20 mouse cellular contexts compared by ENCODE assay signal in the genomic region with DNA sequence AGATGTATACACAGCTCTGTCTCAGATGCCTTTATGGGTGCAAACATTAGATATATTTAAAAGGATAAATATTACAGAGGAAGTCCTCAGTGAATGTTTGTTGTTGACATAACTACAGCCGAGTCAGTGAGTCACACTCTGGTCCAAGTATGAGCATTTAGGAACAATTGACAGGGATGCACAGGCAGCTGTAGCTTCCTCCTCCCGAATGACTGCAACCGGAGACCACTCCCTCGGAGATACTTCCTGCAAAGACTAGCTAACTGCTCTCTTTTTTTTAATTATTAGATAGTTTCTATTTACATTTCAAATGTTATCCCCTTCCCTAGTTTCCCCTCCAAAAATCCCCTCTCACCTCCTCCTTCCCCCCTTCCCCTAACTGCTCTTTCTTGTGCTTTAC. TPM values are rescaled to one million over a fixed set of nuclear protein-coding genes. Genes with fewer than 3 reads are reported as not detected.
DNase-seq lines count a peak whose midpoint lies in the region; ATAC-seq and TF ChIP-seq lines count a peak whose summit lies in the region.
"Had no signal": no experiment of that assay in that cellular context is flagged by ENCODE, and none has a peak within 500 bp of the region (broad histone marks: within the 10 kb centered on the region; RNA-seq: fewer than 3 reads in every experiment).

No protein-coding gene starts in this region.

- ATAC-seq in granulocyte monocyte progenitor cell, adult 5-6 weeks (replicated peaks; ENCODE audit: poor library complexity, severe bottlenecking), result peak; percentile 45
- no peak for ATAC-seq in hindbrain, embryonic 16.5 days
- ATAC-seq: Patski had no signal

- H3K9me3 ChIP-seq in megakaryocyte, embryonic 14.5 days, result peaks cover 10% of the 10 kb centered on the region
- H3K9me3 ChIP-seq in hindbrain, embryonic 16.5 days (ENCODE audit: control insufficient read depth, low read length), result peaks cover 3% of the 10 kb centered on the region
- H3K9me3 ChIP-seq: stomach, embryonic 15.5 days had no signal

- H3K4me2 ChIP-seq in hindbrain, embryonic 16.5 days (ENCODE audit: low read length), result no peak overlapping the region
- H3K4me2 ChIP-seq: limb, embryonic 12.5 days; stomach, embryonic 15.5 days had no signal

- no peak overlapping the region for H3K9ac ChIP-seq in hindbrain, embryonic 16.5 days (ENCODE audit: low read depth, low read length)
- H3K9ac ChIP-seq: limb, embryonic 12.5 days; liver, embryonic 14.5 days; stomach, embryonic 15.5 days had no signal

- peak; percentile 6 for DNase-seq in kidney, adult 2 months
- no peak for DNase-seq in kidney, adult 9 months
- DNase-seq in 416B (ENCODE audit: low read depth), result peak; percentile 52
- DNase-seq in adrenal gland, adult 18-20 months (ENCODE audit: low spot score in 2 of 2), result no peak

- no peaks in the 10 kb centered on the region for H3K4me1 ChIP-seq in kidney, adult 2 months (ENCODE audit: control insufficient read depth, insufficient read depth, low read length)
- H3K4me1 ChIP-seq in megakaryocyte, embryonic 14.5 days, result peaks cover 18% of the 10 kb centered on the region
- no peaks in the 10 kb centered on the region for H3K4me1 ChIP-seq in hindbrain, embryonic 16.5 days (ENCODE audit: control insufficient read depth, insufficient read depth, low read depth, low read length)
- H3K4me1 ChIP-seq: hindbrain, embryonic 10.5 days; limb, embryonic 12.5 days; stomach, embryonic 15.5 days had no signal

- no peaks in the 10 kb centered on the region for H3K36me3 ChIP-seq in kidney, adult 2 months (ENCODE audit: control insufficient read depth, insufficient read depth, low read length)
- no peaks in the 10 kb centered on the region for H3K36me3 ChIP-seq in megakaryocyte, embryonic 14.5 days (replicated peaks; ENCODE audit: low read length)
- H3K36me3 ChIP-seq in hindbrain, embryonic 16.5 days (ENCODE audit: control insufficient read depth, insufficient read depth, low read length), result no peaks in the 10 kb centered on the region
- H3K36me3 ChIP-seq: hindbrain, embryonic 10.5 days; limb, embryonic 12.5 days; stomach, embryonic 15.5 days had no signal

- WGBS in kidney, adult 2 months, result 42% methylated on average over 4 of the region's 4 CpGs
- WGBS in hindbrain, embryonic 16.5 days, result 82% methylated on average over 4 of the region's 4 CpGs

- H3K27ac ChIP-seq in kidney, adult 2 months (ENCODE audit: insufficient read depth, low read depth, low read length), result no peak overlapping the region
- no peak overlapping the region for H3K27ac ChIP-seq in hindbrain, embryonic 16.5 days (ENCODE audit: low read depth, low read length)
- H3K27ac ChIP-seq: heart, adult 2 months; hindbrain, embryonic 10.5 days; limb, embryonic 12.5 days; liver, embryonic 14.5 days; stomach, embryonic 15.5 days had no signal

- H3K4me3 ChIP-seq in kidney, adult 2 months (ENCODE audit: insufficient read depth, low read depth, low read length), result no peak overlapping the region
- H3K4me3 ChIP-seq in megakaryocyte, embryonic 14.5 days (replicated peaks), result peak overlapping the region; percentile 42
- no peak overlapping the region for H3K4me3 ChIP-seq in hindbrain, embryonic 16.5 days (ENCODE audit: low read length)
- H3K4me3 ChIP-seq: heart, adult 2 months; hindbrain, embryonic 10.5 days; limb, embryonic 12.5 days; myocyte; stomach, embryonic 15.5 days had no signal

- no peak for TF ChIP-seq POLR2A in kidney, adult 2 months (IDR thresholded peaks at IDR 0.05; ENCODE audit: low read depth, low read length)

- TF ChIP-seq CTCF in kidney, adult 2 months (conservative IDR thresholded peaks at IDR 0.05; ENCODE audit: insufficient read depth, insufficient read length, low read depth, low read length), result no peak

- no peaks in the 10 kb centered on the region for H3K27me3 ChIP-seq in kidney, adult 2 months (replicated peaks; ENCODE audit: control insufficient read depth, insufficient read depth, low read length)
- peaks cover 3% of the 10 kb centered on the region for H3K27me3 ChIP-seq in megakaryocyte, embryonic 14.5 days (replicated peaks)
- no peaks in the 10 kb centered on the region for H3K27me3 ChIP-seq in hindbrain, embryonic 16.5 days (replicated peaks; ENCODE audit: control insufficient read depth, insufficient read depth, low read length)
- H3K27me3 ChIP-seq: limb, embryonic 12.5 days; stomach, embryonic 15.5 days had no signal

RNA-seq across cellular contexts. Expression of a gene that starts 18.0 kb away (rescaled TPM):
- polyA plus RNA-seq in kidney, adult 2 months (2012; rRNA removed), result 0.23 and 0.68 TPM in 2 replicates
- not detected in 2 replicates for total RNA-seq in granulocyte monocyte progenitor cell, adult 5-6 weeks (2014; fragmentation: Nextera tagmentation)
- not detected in 2 replicates for total RNA-seq in granulocyte monocyte progenitor cell, adult 5-6 weeks (2017)
- not detected in 2 replicates for polyA plus RNA-seq in megakaryocyte, embryonic 14.5 days (2012; ENCODE audit: insufficient read depth, low replicate concordance)
- polyA plus RNA-seq in hindbrain, embryonic 16.5 days (2015; fragmentation: Nextera tagmentation; extraction: Ambion mirVana), result 0.80 and 1.5 TPM in 2 replicates
- not detected for total RNA-seq in adrenal gland, adult 18-20 months (2021)
- total RNA-seq: adrenal gland, postnatal 14 days; gastrocnemius, adult 8-10 months; heart, adult 2 months; layer of hippocampus, postnatal 14 days; left cerebral cortex, postnatal 10 days had no signal
- polyA plus RNA-seq: C2C12; midbrain, embryonic 14.5 days; myocyte; Patski had no signal

Comparison
In these comparisons a context has a peak if more than half of its experiments do, and no peak if none do; other contexts are left out.
1. DNase-seq: peak in kidney, adult 2 months (single experiment) and 416B (single experiment); none in kidney, adult 9 months (single experiment) and adrenal gland, adult 18-20 months (0 of 2).